Mouse (Mus musculus): ENCODE results near the gene Drd5. TPM values are rescaled to one million over a fixed set of nuclear protein-coding genes. Genes with fewer than 3 reads are reported as not detected.
A peak's percentile ranks its signal among the peaks of the same experiment; 100 is the strongest.

The Drd5 gene
- polyA plus RNA-seq (2012; rRNA removed): 0.04 TPM in 1 of 2 replicates, not detected in the other

DNA sequence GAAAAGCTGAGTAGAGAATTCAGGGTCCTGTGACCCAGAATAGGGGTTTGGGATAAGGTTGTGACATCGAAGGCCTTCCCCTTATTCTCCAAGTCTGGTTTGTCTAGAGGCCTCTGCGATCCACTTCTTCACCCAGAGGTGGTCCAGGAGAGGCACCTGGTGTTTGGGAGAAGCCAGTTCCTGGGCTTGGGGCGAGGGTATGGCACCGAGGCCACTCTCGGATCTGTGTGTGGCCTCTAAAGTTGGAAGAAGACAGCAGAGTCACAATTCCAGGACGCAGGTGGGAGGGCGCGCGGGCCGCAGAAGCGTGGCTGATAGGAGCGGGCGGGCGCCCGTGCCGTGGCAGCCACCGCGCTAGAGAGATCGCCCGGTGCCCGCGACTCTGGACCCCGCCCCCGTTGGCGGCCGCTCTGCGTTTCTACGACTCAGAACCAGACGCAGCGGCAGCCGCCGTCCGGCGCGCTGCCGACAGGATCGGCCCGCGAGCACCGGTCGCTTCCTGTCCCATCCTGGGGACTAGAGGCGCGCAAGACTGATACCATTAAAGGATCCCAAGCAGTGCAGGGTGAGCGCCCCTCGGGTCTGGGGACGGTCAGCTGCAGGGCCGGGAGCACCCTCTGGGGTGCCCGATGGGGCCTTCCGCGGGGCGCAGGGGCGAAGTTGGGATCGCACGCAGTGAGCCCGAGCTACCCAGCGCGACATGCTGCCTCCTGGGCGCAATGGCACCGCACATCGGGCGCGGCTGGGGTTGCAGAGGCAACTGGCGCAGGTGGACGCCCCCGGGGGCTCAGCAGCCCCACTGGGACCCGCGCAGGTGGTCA is at the start of gene Drd5:
Gene Drd5, plus strand, starts transcription at position 402 of the 821 bp plus-strand sequence.
- H3K36me3 ChIP-seq (ENCODE audit: control insufficient read depth, insufficient read depth, low read length): no peaks in the 10 kb centered on the region
- no peak for TF ChIP-seq CTCF (IDR thresholded peaks at IDR 0.05; ENCODE audit: control insufficient read depth, insufficient read depth, insufficient replicate concordance, low read depth, low read length)
- TF ChIP-seq POLR2A (IDR thresholded peaks at IDR 0.05; ENCODE audit: control insufficient read depth, low read depth, low read length): no peak
- peaks cover 10% of the 10 kb centered on the region for H3K4me1 ChIP-seq (ENCODE audit: control insufficient read depth, insufficient read depth, low read length)
- no peak within 1 kb of the TSS for H3K27ac ChIP-seq (ENCODE audit: control insufficient read depth, insufficient read depth, low read depth, low read length)
- no peak within 1 kb of the TSS for H3K4me3 ChIP-seq (ENCODE audit: control insufficient read depth, low read depth, low read length)
- no peaks in the 10 kb centered on the region for H3K27me3 ChIP-seq (ENCODE audit: control insufficient read depth, insufficient read depth, low read length)

DNA sequence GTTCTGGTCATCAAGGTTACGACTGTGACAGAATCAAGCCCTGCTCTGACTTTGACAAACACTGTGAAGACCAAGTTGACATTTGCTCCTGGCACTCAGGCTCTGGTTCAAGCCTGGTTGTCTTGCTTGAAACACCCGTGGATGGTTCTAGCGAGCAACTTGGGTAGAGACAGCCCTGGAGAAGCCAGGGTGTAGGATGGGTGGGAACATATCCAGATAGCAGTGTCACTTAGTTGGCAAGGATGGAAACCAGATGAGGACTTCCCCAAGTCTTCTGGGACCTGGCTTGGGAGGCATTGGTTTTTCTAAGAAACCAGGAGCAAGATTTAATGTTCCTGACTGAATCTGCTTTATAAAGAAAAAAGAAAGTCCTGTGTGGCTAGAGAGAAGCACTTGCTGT is 48.2 kb upstream of the Drd5 start:
- Histone ChIP-seq H3K4me1 (ENCODE audit: control insufficient read depth, insufficient read depth, low read length) (no peaks in the 10 kb centered on the region; the same call in 1 of the 2 replicates), H3K36me3 (ENCODE audit: control insufficient read depth, insufficient read depth, low read length) (peaks cover 2% of the 10 kb centered on the region; the same call in 1 of the 2 replicates), H3K4me3 (ENCODE audit: control insufficient read depth, low read depth, low read length) (peak overlapping the region; percentile 62), H3K27ac (ENCODE audit: control insufficient read depth, insufficient read depth, low read depth, low read length) (no peak overlapping the region), H3K27me3 (ENCODE audit: control insufficient read depth, insufficient read depth, low read length) (no peaks in the 10 kb centered on the region; the same call in 1 of the 2 replicates)
- TF ChIP-seq POLR2A (IDR thresholded peaks at IDR 0.05; ENCODE audit: control insufficient read depth, low read depth, low read length): no peak

DNA sequence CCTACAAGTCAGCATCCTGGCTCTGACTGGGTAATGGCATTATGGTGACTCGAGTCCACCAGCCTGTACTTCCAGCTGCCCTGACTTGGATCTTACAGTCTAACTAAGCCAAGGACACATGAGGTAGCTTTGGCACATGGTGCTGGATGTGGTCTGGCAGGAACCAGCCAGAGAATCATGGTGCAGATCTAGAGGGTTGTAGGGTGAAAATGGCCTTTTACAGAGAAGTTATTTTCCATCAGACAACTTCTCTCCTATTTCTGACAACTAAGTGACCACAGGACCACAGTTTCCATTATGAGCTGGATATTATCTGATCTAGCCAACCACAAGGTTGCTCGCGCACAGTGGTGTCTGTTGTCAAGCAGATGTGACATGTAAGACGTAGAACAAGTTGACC is 45.3 kb upstream of the Drd5 start:
- H3K4me1 ChIP-seq (ENCODE audit: control insufficient read depth, insufficient read depth, low read length): peaks cover 9% of the 10 kb centered on the region
- no peaks in the 10 kb centered on the region; the same call in 1 of the 2 replicates for H3K36me3 ChIP-seq (ENCODE audit: control insufficient read depth, insufficient read depth, low read length)
- no peak overlapping the region for H3K4me3 ChIP-seq (ENCODE audit: control insufficient read depth, low read depth, low read length)
- no peak for TF ChIP-seq CTCF (IDR thresholded peaks at IDR 0.05; ENCODE audit: control insufficient read depth, insufficient read depth, insufficient replicate concordance, low read depth, low read length)
- TF ChIP-seq POLR2A (IDR thresholded peaks at IDR 0.05; ENCODE audit: control insufficient read depth, low read depth, low read length): no peak
- no peaks in the 10 kb centered on the region; the same call in 1 of the 2 replicates for H3K27me3 ChIP-seq (ENCODE audit: control insufficient read depth, insufficient read depth, low read length)
- no peak overlapping the region for H3K27ac ChIP-seq (ENCODE audit: control insufficient read depth, insufficient read depth, low read depth, low read length)

DNA sequence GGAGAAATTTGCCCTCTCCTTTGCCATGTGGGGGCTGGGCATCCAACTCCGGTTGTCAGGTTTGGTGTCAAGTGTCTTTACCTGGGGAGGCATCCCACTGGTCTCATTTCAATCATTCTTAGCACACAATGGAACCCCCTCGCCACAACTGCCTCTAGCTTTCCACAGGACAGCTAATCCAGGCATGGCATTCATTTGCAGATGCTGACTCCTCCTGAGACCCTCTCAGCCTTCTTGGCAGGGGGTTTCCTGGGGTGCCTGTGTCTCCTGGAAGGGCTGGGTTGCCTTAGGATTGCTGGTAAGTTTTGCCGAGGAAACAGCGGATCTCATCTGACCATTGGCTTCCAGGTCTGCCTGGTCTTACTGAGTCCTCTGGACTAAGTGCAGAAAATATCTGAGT is 43.4 kb upstream of the Drd5 start, which contains the start of gene Otop1:
Gene Otop1, plus strand, starts transcription at position 202 of the 400 bp plus-strand sequence.
- Histone ChIP-seq H3K36me3 (ENCODE audit: control insufficient read depth, insufficient read depth, low read length) (no peaks in the 10 kb centered on the region; the same call in 1 of the 2 replicates), H3K27me3 (ENCODE audit: control insufficient read depth, insufficient read depth, low read length) (no peaks in the 10 kb centered on the region; the same call in 1 of the 2 replicates), H3K4me3 (ENCODE audit: control insufficient read depth, low read depth, low read length) (no peak within 1 kb of the TSS), H3K4me1 (ENCODE audit: control insufficient read depth, insufficient read depth, low read length) (peaks cover 9% of the 10 kb centered on the region), H3K27ac (ENCODE audit: control insufficient read depth, insufficient read depth, low read depth, low read length) (no peak within 1 kb of the TSS)
- TF ChIP-seq CTCF (IDR thresholded peaks at IDR 0.05; ENCODE audit: control insufficient read depth, insufficient read depth, insufficient replicate concordance, low read depth, low read length) (no peak), POLR2A (IDR thresholded peaks at IDR 0.05; ENCODE audit: control insufficient read depth, low read depth, low read length) (no peak)

DNA sequence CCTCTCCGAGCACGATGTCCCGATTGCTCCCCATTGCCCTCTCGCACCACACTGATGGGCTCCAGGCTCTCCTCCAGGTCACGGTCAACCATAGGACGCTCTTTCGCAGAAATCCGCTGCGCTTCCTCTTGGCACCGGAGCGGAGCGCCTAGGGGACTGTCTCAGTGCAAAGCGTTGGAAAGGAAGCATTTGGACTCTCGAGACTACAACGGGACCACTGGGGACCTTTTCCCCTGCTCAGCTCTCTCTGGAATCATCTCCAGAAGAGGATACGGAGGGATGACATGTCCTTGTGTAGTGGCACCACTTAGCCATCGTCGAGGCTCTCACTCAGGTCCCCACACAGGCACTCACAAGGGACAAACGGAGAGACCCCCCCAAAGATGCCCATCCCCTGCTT is 42.7 kb upstream of the Drd5 start:
- H3K27ac ChIP-seq (ENCODE audit: control insufficient read depth, insufficient read depth, low read depth, low read length): no peak overlapping the region
- no peak for TF ChIP-seq CTCF (IDR thresholded peaks at IDR 0.05; ENCODE audit: control insufficient read depth, insufficient read depth, insufficient replicate concordance, low read depth, low read length)
- TF ChIP-seq POLR2A (IDR thresholded peaks at IDR 0.05; ENCODE audit: control insufficient read depth, low read depth, low read length): no peak

DNA sequence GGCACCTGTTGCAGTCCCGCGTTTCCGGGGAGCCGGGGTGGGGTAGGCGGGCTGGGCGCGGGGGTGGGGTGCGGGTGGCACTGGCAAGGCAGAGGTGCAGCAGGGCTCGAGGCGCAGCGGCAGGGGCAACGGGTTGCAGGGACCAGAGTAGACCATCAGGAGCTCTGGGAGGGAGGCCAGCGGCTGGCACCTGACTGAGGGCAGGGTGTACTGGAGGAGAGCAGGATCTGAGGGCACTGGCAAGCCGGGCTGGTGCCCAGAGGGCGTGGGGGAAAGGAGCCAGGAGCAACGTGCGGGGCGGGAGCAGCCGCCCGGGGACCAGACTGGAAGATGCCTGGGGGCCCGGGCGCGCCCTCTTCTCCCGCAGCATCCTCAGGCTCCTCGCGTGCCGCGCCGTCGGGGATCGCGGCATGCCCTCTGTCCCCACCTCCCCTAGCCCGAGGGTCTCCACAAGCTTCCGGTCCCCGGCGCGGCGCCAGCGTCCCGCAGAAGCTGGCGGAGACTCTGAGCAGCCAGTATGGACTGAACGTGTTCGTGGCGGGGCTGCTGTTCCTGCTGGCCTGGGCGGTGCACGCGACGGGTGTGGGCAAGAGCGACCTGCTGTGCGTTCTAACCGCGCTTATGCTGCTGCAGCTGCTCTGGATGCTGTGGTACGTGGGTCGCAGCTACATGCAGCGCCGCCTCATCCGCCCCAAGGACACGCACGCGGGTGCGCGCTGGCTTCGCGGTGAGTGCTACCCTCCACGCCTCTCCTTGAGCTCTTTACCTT is 41.9 kb upstream of the Drd5 start:
- peak overlapping the region; percentile 44 for H3K4me3 ChIP-seq (ENCODE audit: control insufficient read depth, low read depth, low read length)
- H3K27ac ChIP-seq (ENCODE audit: control insufficient read depth, insufficient read depth, low read depth, low read length): no peak overlapping the region
- H3K4me1 ChIP-seq (ENCODE audit: control insufficient read depth, insufficient read depth, low read length): peaks cover 9% of the 10 kb centered on the region
- TF ChIP-seq CTCF (IDR thresholded peaks at IDR 0.05; ENCODE audit: control insufficient read depth, insufficient read depth, insufficient replicate concordance, low read depth, low read length): no peak
- no peak for TF ChIP-seq POLR2A (IDR thresholded peaks at IDR 0.05; ENCODE audit: control insufficient read depth, low read depth, low read length)
- H3K36me3 ChIP-seq (ENCODE audit: control insufficient read depth, insufficient read depth, low read length): no peaks in the 10 kb centered on the region
- H3K27me3 ChIP-seq (ENCODE audit: control insufficient read depth, insufficient read depth, low read length): no peaks in the 10 kb centered on the region; the same call in 1 of the 2 replicates

More for the DNA sequence above, 42.7 kb upstream of the Drd5 start:
- Histone ChIP-seq H3K4me1 (ENCODE audit: control insufficient read depth, insufficient read depth, low read length) (peaks cover 9% of the 10 kb centered on the region), H3K4me3 (ENCODE audit: control insufficient read depth, low read depth, low read length) (no peak overlapping the region), H3K36me3 (ENCODE audit: control insufficient read depth, insufficient read depth, low read length) (no peaks in the 10 kb centered on the region), H3K27me3 (ENCODE audit: control insufficient read depth, insufficient read depth, low read length) (no peaks in the 10 kb centered on the region; the same call in 1 of the 2 replicates)
